Mouse (Mus musculus) right cerebral cortex, postnatal 36 days (tissue): Measurements from ENCODE around the gene Gm12216.

Experiments
- DNase-seq, 2 experiments: peaks; one replicate each; pipeline ENCODE4 v3.0.0; 2022; ENCODE audit warnings: low spot score in 2 of 2, mixed read lengths in 1 of 2

Gene Gm12216

GRCm38 (mm10) chr11:53796409-53797151 is 62.5 kb downstream of the Gm12216 start:
- DNase-seq, result no peak

- no peak for DNase-seq
Observed at GRCm38 (mm10) chr11:53795813-53796212, 63.2 kb downstream of the Gm12216 start.

GRCm38 (mm10) chr11:53794671-53795557 is 64.1 kb downstream of the Gm12216 start:
- DNase-seq, result no peak

- DNase-seq, result no peak
Observed at GRCm38 (mm10) chr11:53794015-53794414, 65.0 kb downstream of the Gm12216 start.

GRCm38 (mm10) chr11:53792986-53793385 is 66.1 kb downstream of the Gm12216 start:
- peak; percentile 24 to 31 for DNase-seq

- no peak for DNase-seq
Observed at GRCm38 (mm10) chr11:53789277-53789676, 69.8 kb downstream of the Gm12216 start.

- DNase-seq, result no peak
Observed at GRCm38 (mm10) chr11:53788196-53788595, 70.9 kb downstream of the Gm12216 start.

GRCm38 (mm10) chr11:53786058-53787031 is 72.7 kb downstream of the Gm12216 start:
- no peak for DNase-seq

- no peak for DNase-seq
Observed at GRCm38 (mm10) chr11:53785311-53785936, 73.6 kb downstream of the Gm12216 start.

- DNase-seq, result no peak
Observed at GRCm38 (mm10) chr11:53783288-53783687, 75.8 kb downstream of the Gm12216 start.

GRCm38 (mm10) chr11:53781964-53782363 is 77.1 kb downstream of the Gm12216 start:
- no peak for DNase-seq

- DNase-seq, result no peak
Observed at GRCm38 (mm10) chr11:53781201-53781775, 77.8 kb downstream of the Gm12216 start.

GRCm38 (mm10) chr11:53780262-53780661 is 78.8 kb downstream of the Gm12216 start:
- DNase-seq, result no peak

GRCm38 (mm10) chr11:53779808-53780207 is 79.2 kb downstream of the Gm12216 start:
- no peak for DNase-seq

GRCm38 (mm10) chr11:53778455-53778854 is 80.6 kb downstream of the Gm12216 start:
- no peak for DNase-seq

- no peak for DNase-seq
Observed at GRCm38 (mm10) chr11:53777736-53778135, 81.3 kb downstream of the Gm12216 start.

- no peak for DNase-seq
Observed at GRCm38 (mm10) chr11:53774659-53775255, 84.3 kb downstream of the Gm12216 start.

- no peak for DNase-seq
Observed at GRCm38 (mm10) chr11:53773641-53774360, 85.3 kb downstream of the Gm12216 start.

- DNase-seq, result no peak
Observed at GRCm38 (mm10) chr11:53773087-53773486, 86.0 kb downstream of the Gm12216 start, which contains the start of gene Gm17334. Gm17334 (minus strand) TSS chr11:53773187.

GRCm38 (mm10) chr11:53772536-53772935 is 86.5 kb downstream of the Gm12216 start:
- no peak for DNase-seq
